Mouse (Mus musculus): Measurements from ENCODE around the gene Luc7l3. TPM values are rescaled to one million over a fixed set of nuclear protein-coding genes. Genes with fewer than 3 reads are reported as not detected.

Luc7l3 gene
- polyA plus RNA-seq, 1 experiment from 2014 or later = 79.4 TPM

GRCm38 (mm10) chr11:94317014-94317413, 4.8 kb downstream of the Luc7l3 start:
- H3K27ac ChIP-seq (ENCODE audit: low read length) = no peak overlapping the region
- 0 out of 2 replicates have a peak overlapping the region, but pooled peaks have one; percentile 9 for H3K4me2 ChIP-seq (replicated peaks; ENCODE audit: low read depth, low read length)
- H3K27me3 ChIP-seq (replicated peaks; ENCODE audit: insufficient read depth, low read length) = no peaks in the 10 kb centered on the region
- no peaks in the 10 kb centered on the region for H3K36me3 ChIP-seq (ENCODE audit: insufficient read depth, low read length)
- no peaks in the 10 kb centered on the region for H3K9me3 ChIP-seq (ENCODE audit: low read length)
- TF ChIP-seq EP300 (IDR thresholded peaks at IDR 0.05) (no peak), CTCF (IDR thresholded peaks at IDR 0.05) (no peak)
- 63% methylated on average over 1 of the region's 1 CpGs for WGBS
- H3K9ac ChIP-seq (replicated peaks; ENCODE audit: low read depth) = no peak overlapping the region
- H3K4me3 ChIP-seq (ENCODE audit: low read depth, low read length) = no peak overlapping the region
- peaks cover 23% of the 10 kb centered on the region; the same call in 1 of the 2 replicates for H3K4me1 ChIP-seq (ENCODE audit: insufficient read depth, low read depth, low read length)
- DNase-seq (ENCODE audit: low spot score) = no peak
- ATAC-seq = no peak

- Histone ChIP-seq H3K4me2 (replicated peaks; ENCODE audit: low read depth, low read length) (no peak overlapping the region), H3K9ac (replicated peaks; ENCODE audit: low read depth) (no peak overlapping the region), H3K9me3 (ENCODE audit: low read length) (no peaks in the 10 kb centered on the region), H3K4me1 (ENCODE audit: insufficient read depth, low read depth, low read length) (peaks cover 23% of the 10 kb centered on the region; the same call in 1 of the 2 replicates), H3K27ac (ENCODE audit: low read length) (no peak overlapping the region), H3K36me3 (ENCODE audit: insufficient read depth, low read length) (no peaks in the 10 kb centered on the region), H3K4me3 (ENCODE audit: low read depth, low read length) (no peak overlapping the region), H3K27me3 (replicated peaks; ENCODE audit: insufficient read depth, low read length) (no peaks in the 10 kb centered on the region)
- ATAC-seq (no peak), DNase-seq (ENCODE audit: low spot score) (no peak)
- 50% methylated on average over 2 of the region's 2 CpGs for WGBS
- TF ChIP-seq EP300 (IDR thresholded peaks at IDR 0.05) = no peak
- no peak for TF ChIP-seq CTCF (IDR thresholded peaks at IDR 0.05)
These were observed 5.3 kb downstream of the Luc7l3 start for GRCm38 (mm10) chr11:94316528-94316927.

GRCm38 (mm10) chr11:94315308-94315707, 6.5 kb downstream of the Luc7l3 start:
- Histone ChIP-seq H3K9ac (replicated peaks; ENCODE audit: low read depth) (no peak overlapping the region), H3K4me2 (replicated peaks; ENCODE audit: low read depth, low read length) (no peak overlapping the region), H3K9me3 (ENCODE audit: low read length) (no peaks in the 10 kb centered on the region), H3K4me1 (ENCODE audit: insufficient read depth, low read depth, low read length) (peaks cover 23% of the 10 kb centered on the region; the same call in 1 of the 2 replicates), H3K27me3 (replicated peaks; ENCODE audit: insufficient read depth, low read length) (no peaks in the 10 kb centered on the region), H3K36me3 (ENCODE audit: insufficient read depth, low read length) (no peaks in the 10 kb centered on the region), H3K4me3 (ENCODE audit: low read depth, low read length) (no peak overlapping the region), H3K27ac (ENCODE audit: low read length) (peak overlapping the region; percentile 32; the same call in 1 of the 2 replicates)
- no peak for ATAC-seq
- TF ChIP-seq EP300 (IDR thresholded peaks at IDR 0.05) (no peak), CTCF (IDR thresholded peaks at IDR 0.05) (no peak)
- 40% methylated on average over 1 of the region's 1 CpGs for WGBS
- DNase-seq (ENCODE audit: low spot score) = no peak

DNA sequence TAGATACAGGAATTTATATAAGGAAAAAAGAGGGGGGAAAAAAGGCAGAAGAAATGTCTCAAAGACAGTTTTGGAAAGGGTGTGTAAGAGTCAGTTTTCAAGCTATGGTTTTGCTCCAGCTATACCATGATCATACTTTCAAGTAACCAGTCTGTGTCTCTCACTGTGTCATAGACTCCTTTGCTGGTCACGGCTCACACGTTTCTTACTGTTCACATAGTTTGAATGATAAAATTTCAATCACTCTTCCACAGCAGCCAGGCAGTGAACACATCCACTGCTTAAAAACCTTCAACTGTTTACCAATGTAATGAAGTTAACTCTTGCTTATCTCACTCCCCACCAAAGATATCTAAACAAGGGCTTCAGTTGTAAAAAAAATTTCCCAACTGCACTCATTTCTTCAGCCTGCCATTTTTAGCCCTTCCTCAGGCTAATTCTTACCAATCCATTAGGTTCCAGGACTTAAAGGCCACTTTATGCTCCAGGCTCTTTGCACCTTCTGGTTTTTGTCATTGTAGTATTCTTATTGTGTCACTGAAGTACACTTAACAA, 7.6 kb downstream of the Luc7l3 start:
- Histone ChIP-seq H3K36me3 (ENCODE audit: insufficient read depth, low read length) (no peaks in the 10 kb centered on the region), H3K4me2 (replicated peaks; ENCODE audit: low read depth, low read length) (no peak overlapping the region), H3K27me3 (replicated peaks; ENCODE audit: insufficient read depth, low read length) (no peaks in the 10 kb centered on the region), H3K27ac (ENCODE audit: low read length) (peak overlapping the region; percentile 35), H3K9ac (replicated peaks; ENCODE audit: low read depth) (no peak overlapping the region), H3K9me3 (ENCODE audit: low read length) (no peaks in the 10 kb centered on the region), H3K4me1 (ENCODE audit: insufficient read depth, low read depth, low read length) (peaks cover 23% of the 10 kb centered on the region; the same call in 1 of the 2 replicates), H3K4me3 (ENCODE audit: low read depth, low read length) (no peak overlapping the region)
- ATAC-seq (no peak), DNase-seq (ENCODE audit: low spot score) (no peak)
- no peak for TF ChIP-seq EP300 (IDR thresholded peaks at IDR 0.05)
- no peak for TF ChIP-seq CTCF (IDR thresholded peaks at IDR 0.05)
- WGBS = 53% methylated on average over 2 of the region's 2 CpGs

DNA sequence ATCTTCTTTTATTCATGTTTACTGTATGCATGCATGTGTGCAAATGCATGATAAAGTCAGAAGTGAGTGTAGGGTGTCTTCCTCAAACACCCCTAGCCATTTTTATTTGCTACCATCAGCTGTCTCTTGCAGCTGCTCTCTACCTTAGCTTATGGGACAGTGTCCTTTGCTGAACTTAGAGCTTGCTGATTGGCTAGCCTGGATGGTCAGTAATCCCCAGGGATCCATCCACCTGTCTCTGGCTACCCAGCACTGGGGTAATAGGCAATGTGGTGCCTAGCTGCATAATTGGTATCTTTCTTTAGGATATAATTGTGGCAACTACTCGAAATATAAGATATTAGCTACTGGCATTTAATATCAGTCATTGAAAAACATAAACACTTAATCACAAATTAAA, 9.1 kb downstream of the Luc7l3 start:
- Histone ChIP-seq H3K27ac (ENCODE audit: low read length) (no peak overlapping the region), H3K36me3 (ENCODE audit: insufficient read depth, low read length) (no peaks in the 10 kb centered on the region), H3K9ac (replicated peaks; ENCODE audit: low read depth) (no peak overlapping the region), H3K9me3 (ENCODE audit: low read length) (no peaks in the 10 kb centered on the region), H3K4me1 (ENCODE audit: insufficient read depth, low read depth, low read length) (peaks cover 23% of the 10 kb centered on the region; the same call in 1 of the 2 replicates), H3K4me3 (ENCODE audit: low read depth, low read length) (no peak overlapping the region), H3K27me3 (replicated peaks; ENCODE audit: insufficient read depth, low read length) (no peaks in the 10 kb centered on the region), H3K4me2 (replicated peaks; ENCODE audit: low read depth, low read length) (no peak overlapping the region)
- no peak for DNase-seq (ENCODE audit: low spot score)
- no peak for ATAC-seq
- 86% methylated on average over 1 of the region's 1 CpGs for WGBS
- no peak for TF ChIP-seq CTCF (IDR thresholded peaks at IDR 0.05)
- no peak for TF ChIP-seq EP300 (IDR thresholded peaks at IDR 0.05)

GRCm38 (mm10) chr11:94294996-94295845, 26.6 kb downstream of the Luc7l3 start:
- ATAC-seq (no peak), DNase-seq (ENCODE audit: low spot score) (no peak)
- Histone ChIP-seq H3K9me3 (ENCODE audit: low read length) (no peaks in the 10 kb centered on the region), H3K27me3 (replicated peaks; ENCODE audit: insufficient read depth, low read length) (no peaks in the 10 kb centered on the region), H3K36me3 (ENCODE audit: insufficient read depth, low read length) (peaks cover 55% of the 10 kb centered on the region; the same call in 1 of the 2 replicates), H3K27ac (ENCODE audit: low read length) (no peak overlapping the region), H3K9ac (replicated peaks; ENCODE audit: low read depth) (no peak overlapping the region), H3K4me3 (ENCODE audit: low read depth, low read length) (no peak overlapping the region), H3K4me1 (ENCODE audit: insufficient read depth, low read depth, low read length) (no peaks in the 10 kb centered on the region), H3K4me2 (replicated peaks; ENCODE audit: low read depth, low read length) (no peak overlapping the region)
- 75% methylated on average over 9 of the region's 9 CpGs for WGBS
- TF ChIP-seq EP300 (IDR thresholded peaks at IDR 0.05) (no peak), CTCF (IDR thresholded peaks at IDR 0.05) (no peak)
